Mouse (Mus musculus): ENCODE data around the gene Ly75. TPM values are rescaled to one million over a fixed set of nuclear protein-coding genes. Genes with fewer than 3 reads are reported as not detected.

Ly75 gene
- polyA plus RNA-seq, 1 experiment from 2014 or later = 30.7 TPM

GRCm38 (mm10) chr2:60404763-60405162 lies 21.7 kb upstream of the Ly75 start:
- DNase-seq (ENCODE audit: low read depth, low spot score) (no peak), ATAC-seq (no peak)
- no peak for TF ChIP-seq CTCF (IDR thresholded peaks at IDR 0.05)
- ChIA-PET CTCF (no interaction called here), POLR2A (no interaction called here)
- in situ Hi-C loops (cut with MboI; ENCODE audit: low pct_unique_long_range_greater_than_20kb) = no loop called here
- no peaks in the 10 kb centered on the region for H3K27me3 ChIP-seq

- POLR2A ChIA-PET = no interaction called here
- ATAC-seq (no peak), DNase-seq (ENCODE audit: low read depth, low spot score) (no peak)
- no peak for TF ChIP-seq CTCF (IDR thresholded peaks at IDR 0.05)
- in situ Hi-C loops (cut with MboI; ENCODE audit: low pct_unique_long_range_greater_than_20kb) = no loop called here
- no peaks in the 10 kb centered on the region for H3K27me3 ChIP-seq
- CTCF ChIA-PET = no interaction called here
Measured at GRCm38 (mm10) chr2:60401694-60402093, 18.6 kb upstream of the Ly75 start.

GRCm38 (mm10) chr2:60393786-60394185 lies 10.7 kb upstream of the Ly75 start:
- in situ Hi-C loops (cut with MboI; ENCODE audit: low pct_unique_long_range_greater_than_20kb) = no loop called here
- ChIA-PET CTCF (no interaction called here), POLR2A (no interaction called here)
- H3K27me3 ChIP-seq = no peaks in the 10 kb centered on the region
- DNase-seq (ENCODE audit: low read depth, low spot score) (no peak), ATAC-seq (no peak)
- TF ChIP-seq CTCF (IDR thresholded peaks at IDR 0.05) = no peak

GRCm38 (mm10) chr2:60392286-60392685 lies 9.2 kb upstream of the Ly75 start:
- POLR2A ChIA-PET = interaction anchor here (0.7 kb wide), 1 partner anchor 743 kb away, joined by 4 read pairs; no protein-coding TSS in a partner anchor
- TF ChIP-seq CTCF (IDR thresholded peaks at IDR 0.05) = no peak
- ATAC-seq (no peak), DNase-seq (ENCODE audit: low read depth, low spot score) (no peak)
- in situ Hi-C loops (cut with MboI; ENCODE audit: low pct_unique_long_range_greater_than_20kb) = no loop called here
- no peaks in the 10 kb centered on the region for H3K27me3 ChIP-seq
- CTCF ChIA-PET = no interaction called here

GRCm38 (mm10) chr2:60387363-60387762 lies 4.3 kb upstream of the Ly75 start:
- ChIA-PET CTCF (interaction anchor here (1.4 kb wide), 1 partner anchor 10 kb away, joined by 5 read pairs; no protein-coding TSS in a partner anchor), POLR2A (no interaction called here)
- no peak for TF ChIP-seq CTCF (IDR thresholded peaks at IDR 0.05)
- DNase-seq (ENCODE audit: low read depth, low spot score) = no peak
- H3K27me3 ChIP-seq = no peaks in the 10 kb centered on the region
- ATAC-seq = no peak
- in situ Hi-C loops (cut with MboI; ENCODE audit: low pct_unique_long_range_greater_than_20kb) = no loop called here

- DNase-seq (ENCODE audit: low read depth, low spot score) (no peak), ATAC-seq (no peak)
- H3K27me3 ChIP-seq = no peaks in the 10 kb centered on the region
- TF ChIP-seq CTCF (IDR thresholded peaks at IDR 0.05) = no peak
- CTCF ChIA-PET = no interaction called here
- POLR2A ChIA-PET = no interaction called here
- in situ Hi-C loops (cut with MboI; ENCODE audit: low pct_unique_long_range_greater_than_20kb) = no loop called here
Measured at GRCm38 (mm10) chr2:60386835-60387234, 3.7 kb upstream of the Ly75 start.

- CTCF ChIA-PET = interaction anchor here (1.3 to 1.5 kb wide), 2 partner anchors 14 to 34 kb away, joined by 4 read pairs; no protein-coding TSS in a partner anchor
- ATAC-seq = no peak
- DNase-seq (ENCODE audit: low read depth, low spot score) = no peak
- TF ChIP-seq CTCF (IDR thresholded peaks at IDR 0.05) = no peak
- no peaks in the 10 kb centered on the region for H3K27me3 ChIP-seq
- in situ Hi-C loops (cut with MboI; ENCODE audit: low pct_unique_long_range_greater_than_20kb) = no loop called here
- POLR2A ChIA-PET = interaction anchor here (0.7 kb wide), 1 partner anchor 319 kb away, joined by 3 read pairs; no protein-coding TSS in a partner anchor
Measured at GRCm38 (mm10) chr2:60384763-60385085, 1.6 kb upstream of the Ly75 start.

- ChIA-PET CTCF (interaction anchor here (1.3 to 1.5 kb wide), 2 partner anchors 14 to 34 kb away, joined by 4 read pairs; no protein-coding TSS in a partner anchor), POLR2A (interaction anchor here (0.7 kb wide), 1 partner anchor 319 kb away, joined by 3 read pairs; no protein-coding TSS in a partner anchor)
- DNase-seq (ENCODE audit: low read depth, low spot score) (no peak), ATAC-seq (no peak)
- no peak for TF ChIP-seq CTCF (IDR thresholded peaks at IDR 0.05)
- no peaks in the 10 kb centered on the region for H3K27me3 ChIP-seq
- in situ Hi-C loops (cut with MboI; ENCODE audit: low pct_unique_long_range_greater_than_20kb) = no loop called here
Measured at GRCm38 (mm10) chr2:60384083-60384762, 1.1 kb upstream of the Ly75 start.

- POLR2A ChIA-PET = interaction anchor here (0.6 kb wide), 1 partner anchor 136 kb away, joined by 3 read pairs; no protein-coding TSS in a partner anchor
- ATAC-seq = peak; percentile 14
- CTCF ChIA-PET = interaction anchor here (0.7 to 2.0 kb wide), 2 partner anchors 9 to 36 kb away, joined by 3 to 8 read pairs; no protein-coding TSS in a partner anchor
- in situ Hi-C loops (cut with MboI; ENCODE audit: low pct_unique_long_range_greater_than_20kb) = no loop called here
- TF ChIP-seq CTCF (IDR thresholded peaks at IDR 0.05) = no peak
- no peak for DNase-seq (ENCODE audit: low read depth, low spot score)
- H3K27me3 ChIP-seq = no peaks in the 10 kb centered on the region
Measured at GRCm38 (mm10) chr2:60382346-60382745, 757 bp downstream of the Ly75 start.

- ChIA-PET CTCF (interaction anchor here (1.7 kb wide), 1 partner anchor 11 kb away, joined by 5 read pairs; no protein-coding TSS in a partner anchor), POLR2A (interaction anchor here (1.4 kb wide), 1 partner anchor 9 kb away, joined by 4 read pairs; no protein-coding TSS in a partner anchor)
- in situ Hi-C loops (cut with MboI; ENCODE audit: low pct_unique_long_range_greater_than_20kb) = no loop called here
- H3K27me3 ChIP-seq = no peaks in the 10 kb centered on the region
- TF ChIP-seq CTCF (IDR thresholded peaks at IDR 0.05) = no peak
- DNase-seq (ENCODE audit: low read depth, low spot score) = no peak
- no peak for ATAC-seq
Measured at GRCm38 (mm10) chr2:60377260-60377659, 5.8 kb downstream of the Ly75 start.

- no peaks in the 10 kb centered on the region for H3K27me3 ChIP-seq
- CTCF ChIA-PET = no interaction called here
- TF ChIP-seq CTCF (IDR thresholded peaks at IDR 0.05) = no peak
- in situ Hi-C loops (cut with MboI; ENCODE audit: low pct_unique_long_range_greater_than_20kb) = no loop called here
- POLR2A ChIA-PET = interaction anchor here (0.6 kb wide), 1 partner anchor 9 kb away, joined by 3 read pairs; no protein-coding TSS in a partner anchor
- DNase-seq (ENCODE audit: low read depth, low spot score) (no peak), ATAC-seq (no peak)
Measured at GRCm38 (mm10) chr2:60375608-60376107, 7.4 kb downstream of the Ly75 start.
